Mouse (Mus musculus): ENCODE results near the gene Tulp2.
"Not testable (repeated sequence)": the region's sequence is repeated elsewhere in the genome, so short reads cannot be mapped to it uniquely, and the experiment has no call there.

Tulp2 gene

DNA sequence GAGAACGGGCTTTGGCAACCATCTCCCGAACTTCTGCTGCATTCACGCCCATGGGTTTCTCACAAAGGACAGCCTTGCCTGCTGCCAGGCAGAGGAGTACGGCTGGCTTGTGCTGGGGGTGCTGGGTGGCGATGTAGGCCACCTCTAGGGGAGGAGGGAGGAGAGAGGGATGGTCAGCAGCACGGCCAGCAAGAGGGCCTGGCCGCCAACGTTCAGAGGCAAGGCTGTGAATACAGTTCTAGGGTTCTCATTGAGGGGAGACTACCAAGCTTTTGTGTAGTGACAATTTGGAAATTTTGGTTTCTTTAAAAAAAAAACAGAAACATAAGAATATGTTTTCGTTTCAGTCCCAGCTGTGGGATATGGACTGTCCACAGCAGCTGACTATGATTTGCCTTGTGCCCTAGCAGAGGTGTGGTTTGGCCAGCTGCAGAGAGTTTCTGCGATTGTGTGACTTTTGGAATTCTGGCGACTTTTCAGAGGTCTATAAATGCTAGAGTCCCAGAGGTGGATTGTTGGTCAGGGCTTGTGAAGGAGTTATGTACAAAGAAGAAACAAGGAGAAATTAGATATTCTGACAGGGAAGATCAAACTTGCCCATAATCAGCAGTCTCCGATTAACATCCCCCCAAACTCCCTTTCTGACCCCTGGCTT is 5.2 kb downstream of the Tulp2 start, which contains the start of gene Gm45808:
Gene Gm45808 (minus strand): TSS at position 51 of the 655 bp plus-strand sequence.
- DNase-seq (ENCODE audit: low spot score in 2 of 2), result no peak

DNA sequence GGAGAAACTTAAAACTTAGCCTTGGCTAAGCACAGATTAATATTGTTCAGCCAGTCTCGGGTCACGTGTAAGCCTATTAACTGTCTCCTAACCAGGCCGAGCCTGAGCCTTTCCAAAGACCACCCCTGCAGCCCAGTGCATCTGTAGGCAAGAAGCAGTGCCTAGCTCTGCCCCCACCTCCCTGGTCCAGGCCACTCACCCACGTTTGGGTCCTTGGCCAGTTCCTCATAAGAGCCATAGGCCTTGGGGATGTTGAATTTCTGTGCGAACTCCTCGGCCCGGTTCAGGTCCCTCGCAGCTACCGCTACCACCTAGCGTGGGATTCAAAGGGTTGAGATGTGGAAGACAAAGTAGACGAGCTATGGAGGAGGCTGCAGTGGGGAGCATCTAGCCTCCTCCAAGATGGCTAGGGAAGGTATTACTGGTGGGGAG is 6.2 kb downstream of the Tulp2 start:
- DNase-seq (ENCODE audit: low spot score in 2 of 2), result no peak

DNA sequence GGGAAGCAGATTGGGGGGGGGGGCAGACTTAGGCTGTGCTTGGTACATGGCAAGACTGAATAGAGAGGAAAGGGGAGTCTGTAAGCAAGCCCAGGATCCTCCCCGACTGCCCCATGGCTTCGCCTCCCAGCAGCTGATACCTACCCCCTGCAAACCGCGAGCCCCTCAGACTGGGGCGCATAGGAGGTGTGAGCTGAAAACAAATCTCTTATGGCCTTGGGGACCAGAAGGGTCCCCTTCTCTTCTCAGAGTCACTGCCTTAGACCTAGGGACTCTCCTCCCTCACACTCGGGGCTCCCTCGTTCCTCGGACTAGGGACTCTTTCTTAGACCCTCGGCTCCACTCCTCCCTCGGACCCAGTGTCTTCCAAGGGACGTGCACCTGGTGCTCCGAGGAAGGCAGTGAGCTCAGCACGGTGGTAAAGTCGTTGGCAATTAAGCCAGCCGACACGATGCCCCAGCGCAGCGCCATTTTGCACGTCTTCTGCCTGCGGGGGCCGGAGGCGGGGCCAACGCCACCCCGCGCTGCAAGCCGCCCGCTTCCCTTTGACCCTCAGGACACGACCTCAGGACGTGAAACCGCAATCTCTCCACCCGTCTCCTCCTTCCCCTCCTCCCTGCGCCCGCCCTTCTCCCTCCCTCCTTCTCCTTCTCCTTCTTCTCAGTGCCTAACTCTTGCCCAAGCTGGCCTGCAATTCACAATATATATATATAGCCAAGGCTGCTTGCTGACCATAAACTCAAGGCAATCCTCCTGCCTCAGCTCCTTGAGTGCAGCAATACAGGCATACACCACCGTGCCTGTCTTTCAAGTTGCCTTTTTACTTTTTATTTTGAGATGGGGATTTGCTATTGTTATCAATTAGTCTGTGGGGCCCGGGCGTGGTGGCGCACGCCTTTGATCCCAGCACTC is 6.9 kb downstream of the Tulp2 start, which contains the start of gene Dhdh:
Gene Dhdh (minus strand): TSS at position 513 of the 912 bp plus-strand sequence.
- DNase-seq (ENCODE audit: low spot score in 2 of 2), result peak; percentile 49 to 71

DNA sequence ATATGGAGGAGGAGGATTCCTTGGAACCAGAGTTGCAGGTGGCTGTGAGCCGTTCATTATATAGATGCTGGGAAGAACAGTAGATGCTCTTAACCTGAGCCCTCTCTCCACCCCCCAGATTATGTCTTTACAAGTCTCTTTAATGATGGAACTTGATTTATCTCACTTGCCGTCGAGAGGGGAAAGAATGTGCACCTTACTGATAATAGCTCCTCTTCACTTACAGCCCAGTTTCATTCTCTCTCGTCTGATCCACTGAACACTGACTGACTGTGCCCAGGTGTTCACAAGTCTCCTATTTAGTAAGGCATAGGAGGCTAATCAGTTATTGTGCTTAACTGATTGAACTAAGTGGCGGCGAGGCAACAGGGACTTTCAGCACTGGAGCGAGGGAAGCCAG is 7.9 kb downstream of the Tulp2 start:
- no peak for DNase-seq (ENCODE audit: low spot score in 2 of 2)

DNA sequence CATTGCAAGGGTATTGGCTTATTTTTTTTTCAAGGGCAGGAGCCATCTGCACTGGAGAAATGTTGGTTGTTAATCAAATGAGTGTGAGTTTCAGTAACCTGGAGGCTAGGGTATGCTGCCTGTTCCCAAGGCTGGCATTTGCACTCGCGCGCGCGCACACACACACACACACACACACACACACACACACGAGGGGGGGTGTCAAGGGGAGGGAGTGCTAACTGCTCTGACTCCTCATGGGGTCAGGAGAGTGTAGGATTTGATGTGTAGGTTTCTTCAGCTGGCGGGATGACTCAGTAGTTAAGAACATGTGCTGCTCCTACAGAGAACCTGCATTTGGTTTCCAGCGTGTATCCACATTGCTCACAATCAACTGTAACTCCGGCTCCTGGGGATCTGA is 9.1 kb downstream of the Tulp2 start:
- DNase-seq (ENCODE audit: low spot score in 2 of 2), result no peak

DNA sequence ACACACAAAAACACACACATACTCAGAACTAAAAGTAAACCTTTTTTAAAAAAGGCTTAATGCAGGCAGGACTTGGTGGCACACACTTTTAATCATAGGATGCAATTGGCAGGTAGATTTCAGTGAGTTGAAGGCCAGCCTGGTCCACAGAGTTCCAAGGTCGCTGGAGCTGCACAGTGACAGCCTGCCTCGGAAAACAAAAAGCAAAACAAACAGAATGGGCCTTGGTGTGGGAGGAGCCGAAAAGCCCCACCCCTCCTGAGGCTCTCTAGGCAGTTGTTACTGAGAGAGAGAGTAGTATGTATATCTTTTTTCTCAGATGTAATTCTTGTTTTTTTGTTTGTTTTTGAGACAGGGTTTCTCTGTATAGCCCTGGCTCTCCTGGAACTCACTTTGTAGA is 9.6 kb downstream of the Tulp2 start:
- DNase-seq (ENCODE audit: low spot score in 2 of 2), result no peak

DNA sequence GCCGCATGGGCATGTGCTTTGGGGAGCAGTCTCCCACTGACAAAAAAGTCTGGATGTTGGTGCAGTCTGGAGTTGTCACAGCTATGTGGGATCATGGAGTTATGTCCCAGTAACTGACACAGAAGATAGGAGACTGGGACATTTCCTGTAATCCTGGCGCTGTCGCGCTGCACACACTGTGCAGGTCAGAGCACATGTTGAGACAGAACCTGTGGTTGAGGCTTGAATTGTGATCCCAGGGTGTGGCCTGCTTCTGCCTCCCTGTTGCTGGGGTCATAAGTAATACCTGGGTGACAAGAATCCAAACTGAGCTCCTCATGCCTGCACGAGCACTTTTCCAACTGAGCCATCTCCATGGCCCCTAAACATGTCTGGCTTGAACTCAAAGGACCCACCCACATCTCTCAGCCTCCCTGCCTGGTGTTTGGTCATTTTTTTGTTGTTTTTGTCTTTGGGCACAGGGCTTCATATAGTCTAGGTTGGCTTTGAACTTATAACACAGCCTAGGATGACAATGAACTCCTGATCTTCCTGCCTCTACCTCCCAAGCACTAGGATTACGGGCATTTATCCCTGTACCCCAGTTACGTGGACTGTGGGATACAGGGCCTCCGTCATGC is 10.7 kb downstream of the Tulp2 start:
- DNase-seq (ENCODE audit: low spot score in 2 of 2), result no peak

DNA sequence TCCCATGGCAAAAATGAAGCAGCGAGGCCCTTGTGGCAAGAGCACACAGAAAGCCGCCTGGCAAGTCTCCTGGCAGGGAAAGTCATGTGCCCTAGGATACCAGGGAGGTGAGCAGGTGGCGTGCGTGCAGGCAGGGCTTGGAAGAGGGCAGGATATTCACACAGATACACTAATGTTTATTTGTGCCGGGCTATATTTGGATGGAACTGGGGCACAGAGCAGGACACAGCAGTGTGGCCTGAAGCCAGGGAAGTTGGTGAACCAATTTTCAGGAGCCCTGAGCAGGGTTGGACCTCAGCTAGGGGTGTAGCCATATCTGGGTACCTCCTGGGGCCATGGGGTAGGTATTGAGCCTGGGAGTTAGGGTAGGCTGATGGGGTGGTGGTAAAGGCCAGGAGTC is 11.3 kb downstream of the Tulp2 start:
- no peak for DNase-seq (ENCODE audit: low spot score in 2 of 2)

DNA sequence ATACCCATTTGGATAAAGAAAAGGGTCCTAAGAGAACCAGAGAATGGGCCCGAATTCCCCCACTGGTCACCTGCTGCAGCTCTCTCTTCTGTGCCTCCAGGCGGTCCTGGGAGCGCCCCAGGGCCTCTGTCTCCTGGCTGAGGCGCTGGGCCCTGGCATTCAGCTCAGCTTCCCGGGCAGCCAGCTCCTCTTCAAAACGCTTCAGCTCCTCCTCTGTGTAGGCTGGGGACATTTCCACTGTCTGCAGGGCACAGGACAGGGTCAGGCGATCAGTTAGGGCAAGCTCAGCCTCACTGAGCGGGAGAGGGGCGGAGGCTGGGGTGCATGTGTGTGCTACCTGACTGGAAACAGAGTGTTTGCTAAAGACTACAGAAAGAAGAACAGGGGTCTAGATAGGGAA is 12.9 kb downstream of the Tulp2 start:
- DNase-seq (ENCODE audit: low spot score in 2 of 2), result no peak

DNA sequence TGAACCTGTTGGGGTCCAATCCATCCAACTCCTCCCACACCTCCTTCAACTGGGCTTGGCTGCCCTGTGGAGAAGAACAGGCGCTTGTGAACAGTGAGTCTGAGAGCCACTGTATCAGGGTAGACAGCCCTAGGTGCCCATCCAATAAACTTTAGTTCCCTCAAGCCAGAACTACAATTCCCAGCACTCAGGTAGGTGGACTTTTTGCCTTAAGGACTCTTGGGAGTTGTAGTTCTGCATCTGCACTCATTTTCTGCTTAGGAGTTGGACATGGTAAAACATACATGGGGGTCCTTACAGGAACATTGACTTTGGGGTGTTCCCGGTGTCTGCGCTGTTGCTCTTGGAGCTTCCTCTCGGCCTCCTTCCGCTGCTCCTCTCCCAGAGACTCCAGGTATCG is 16.8 kb downstream of the Tulp2 start:
- DNase-seq (ENCODE audit: low spot score in 2 of 2), result no peak

DNA sequence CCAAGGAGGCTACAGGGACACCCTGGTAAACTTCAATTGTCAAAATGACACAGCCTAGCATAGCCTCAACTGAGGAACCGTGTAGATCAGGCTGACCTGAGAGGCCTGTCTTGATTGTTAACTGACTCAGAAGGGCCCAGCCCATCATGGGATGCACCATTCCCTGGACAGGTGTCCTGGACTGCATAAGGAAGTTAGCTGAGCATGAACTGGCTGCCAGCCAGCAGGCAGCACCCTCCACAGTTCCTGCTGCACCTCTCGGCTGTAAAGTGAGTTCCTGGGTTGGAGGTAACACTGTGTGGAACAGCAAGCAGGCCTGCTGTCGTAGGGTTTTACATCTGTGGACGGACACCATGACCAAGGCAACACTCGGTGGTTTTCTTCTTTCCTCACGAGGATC is 25.9 kb downstream of the Tulp2 start:
- no peak for DNase-seq (ENCODE audit: low spot score in 2 of 2)

DNA sequence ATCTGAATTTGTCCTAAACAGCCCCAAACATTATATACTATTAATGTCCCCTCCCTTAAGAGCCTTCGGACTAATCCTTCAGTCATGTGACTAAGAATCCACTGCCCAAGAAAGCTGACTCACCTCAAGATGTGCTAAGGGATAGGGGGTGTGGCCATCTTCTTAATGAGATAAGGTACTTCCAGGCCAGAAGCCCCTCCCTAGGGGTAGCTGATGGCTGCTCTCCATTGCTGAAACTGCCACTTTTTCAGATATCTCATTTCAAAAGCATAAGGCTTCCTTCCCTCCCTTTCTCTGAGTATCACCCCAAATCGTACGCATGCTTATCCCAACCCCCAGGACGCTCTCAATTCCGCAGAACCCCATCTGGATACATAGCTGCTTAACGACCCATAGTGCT is 26.9 kb downstream of the Tulp2 start:
- peak; percentile 54 to 64 for DNase-seq (ENCODE audit: low spot score in 2 of 2)

DNA sequence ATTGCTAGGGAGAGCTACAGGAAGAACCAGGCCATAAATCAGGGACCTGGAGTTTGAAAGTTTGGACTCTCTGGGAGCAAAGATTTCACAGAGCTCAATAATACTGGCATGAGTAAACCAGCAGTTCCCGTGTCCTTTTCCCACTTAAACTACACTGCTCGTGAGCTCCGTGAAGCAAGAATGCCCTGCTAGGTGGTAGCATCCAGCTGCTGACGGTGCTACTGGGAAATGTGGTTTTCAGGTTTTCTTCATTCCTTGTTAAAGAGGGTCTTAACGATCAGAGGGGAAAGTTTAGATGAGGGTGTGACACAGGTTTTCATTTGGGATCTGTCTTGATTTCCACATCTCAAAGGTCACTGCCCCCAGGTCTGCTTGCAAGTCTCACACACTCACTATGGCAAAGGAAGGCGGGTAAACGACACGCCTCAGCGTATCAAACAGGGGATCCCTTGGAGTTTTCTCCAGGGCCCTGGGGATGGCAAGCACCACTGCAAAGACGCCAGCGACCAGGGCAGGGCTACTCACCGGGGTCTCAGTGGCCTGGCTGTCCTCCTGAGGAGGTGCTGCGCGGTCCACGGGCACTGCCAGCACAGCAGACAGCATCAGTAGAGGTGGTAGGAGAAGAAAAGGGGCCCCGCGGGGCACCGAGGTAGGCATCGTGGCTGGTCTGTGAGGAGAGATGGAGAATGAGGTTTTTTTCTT is 27.7 kb downstream of the Tulp2 start:
- DNase-seq (ENCODE audit: low spot score in 2 of 2), result peak; percentile 48 to 56

DNA sequence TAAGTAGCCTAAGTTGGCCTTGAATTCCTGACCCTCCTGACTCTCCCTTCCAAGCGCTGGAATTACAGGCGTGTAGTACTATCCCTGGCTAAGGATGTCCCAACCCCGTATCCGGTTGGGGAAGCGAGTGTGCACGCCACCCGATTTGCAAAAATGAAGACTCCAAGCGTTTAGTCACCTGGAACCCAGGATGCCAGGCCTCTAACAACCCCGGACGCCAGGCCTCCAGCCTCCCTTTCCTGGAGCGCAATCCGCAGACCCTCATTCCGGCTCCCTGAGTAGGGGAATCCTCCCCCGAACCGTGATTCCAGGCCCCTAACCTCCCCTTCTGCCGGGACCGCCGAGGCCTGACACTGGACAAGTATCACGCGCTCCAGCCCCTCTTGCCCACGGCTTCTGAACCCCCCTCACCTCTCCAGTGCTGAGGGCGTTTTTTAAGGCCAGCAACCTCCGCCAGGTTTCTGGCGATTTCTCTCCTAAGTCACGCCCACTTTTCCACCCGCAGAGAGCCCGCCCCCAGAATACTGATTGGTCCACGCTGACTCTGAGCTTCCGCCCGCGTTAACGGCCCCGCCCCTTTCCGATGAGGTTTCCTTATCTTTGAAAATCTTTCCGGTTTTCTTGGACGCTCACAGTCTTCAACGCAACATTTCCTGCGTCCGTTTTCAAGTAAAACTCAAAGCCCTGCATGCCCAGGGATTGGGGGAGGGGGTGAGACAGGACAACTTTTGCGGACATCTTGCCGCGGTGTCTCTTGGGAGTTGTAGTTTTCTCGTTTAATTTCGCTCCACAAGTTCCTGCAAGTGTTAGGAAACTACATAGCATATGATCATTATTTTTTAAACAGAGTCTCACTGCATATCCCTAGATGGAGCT is 28.5 kb downstream of the Tulp2 start, which contains the start of gene Nucb1:
Gene Nucb1 (minus strand): TSS at position 495 of the 876 bp plus-strand sequence.
- peak; percentile 93 to 95 for DNase-seq (ENCODE audit: low spot score in 2 of 2)

DNA sequence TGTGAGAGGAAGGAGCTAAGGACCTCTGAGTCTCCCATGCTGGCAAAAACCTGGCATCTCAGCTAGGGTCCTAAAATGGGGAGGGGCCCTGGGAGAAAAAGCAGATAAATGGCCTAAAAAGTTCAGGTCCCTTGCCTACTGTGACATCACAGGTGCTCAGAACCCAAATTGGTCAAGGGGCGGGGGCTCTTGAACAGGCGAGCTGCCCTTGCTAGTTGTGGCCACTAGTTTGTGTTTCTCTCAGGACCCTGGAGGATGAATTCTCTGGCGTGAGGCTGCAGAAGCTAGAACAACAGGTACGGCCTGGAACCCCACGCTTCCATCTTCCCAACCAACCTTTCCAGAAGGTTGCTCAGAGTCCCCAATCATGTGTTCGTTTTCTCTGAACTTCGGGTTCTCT is 32.7 kb downstream of the Tulp2 start:
- no peak for DNase-seq (ENCODE audit: low spot score in 2 of 2)

DNA sequence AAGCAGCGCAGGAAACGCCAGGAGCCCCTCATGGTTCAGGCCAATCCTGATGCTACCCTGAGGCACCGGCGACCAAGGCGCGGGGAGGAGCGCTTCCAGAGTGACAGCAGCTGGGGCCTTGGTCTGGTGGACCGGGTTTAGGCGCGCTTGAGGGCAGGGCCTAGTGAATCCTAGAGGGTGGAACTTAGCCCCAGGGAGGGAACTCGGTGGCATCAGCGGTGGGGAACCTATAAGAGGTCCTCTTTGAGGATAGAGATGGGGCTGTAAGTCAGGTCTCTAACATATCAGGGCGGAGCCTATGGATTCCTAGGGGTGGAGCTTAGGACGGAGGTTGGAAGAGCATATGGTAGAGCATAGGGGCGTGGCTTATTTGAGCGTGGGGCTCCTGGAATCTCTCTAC is 33.8 kb downstream of the Tulp2 start:
- peak in 1 of 2 experiments; percentile 50 for DNase-seq (ENCODE audit: low spot score in 2 of 2)

DNA sequence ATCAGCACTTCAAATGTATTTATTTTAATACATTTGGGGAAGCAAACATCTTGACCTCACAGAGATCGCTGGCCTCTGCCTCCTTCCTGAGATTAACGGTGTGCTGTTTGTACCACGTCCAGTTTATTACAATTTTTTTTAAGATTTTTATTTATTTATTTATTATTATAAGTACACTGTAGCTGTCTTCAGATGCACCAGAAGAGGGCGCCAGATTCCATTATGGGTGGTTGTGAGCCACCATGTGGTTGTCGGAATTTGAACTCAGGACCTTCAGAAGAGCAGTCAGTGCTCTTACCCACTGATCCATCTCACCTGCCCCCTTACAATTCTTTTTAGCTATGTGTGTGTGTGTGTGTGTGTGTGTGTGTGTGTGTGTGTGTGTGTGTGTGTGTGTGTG is 35.2 kb downstream of the Tulp2 start:
- DNase-seq (ENCODE audit: low spot score in 2 of 2), result not testable (repeated sequence)

DNA sequence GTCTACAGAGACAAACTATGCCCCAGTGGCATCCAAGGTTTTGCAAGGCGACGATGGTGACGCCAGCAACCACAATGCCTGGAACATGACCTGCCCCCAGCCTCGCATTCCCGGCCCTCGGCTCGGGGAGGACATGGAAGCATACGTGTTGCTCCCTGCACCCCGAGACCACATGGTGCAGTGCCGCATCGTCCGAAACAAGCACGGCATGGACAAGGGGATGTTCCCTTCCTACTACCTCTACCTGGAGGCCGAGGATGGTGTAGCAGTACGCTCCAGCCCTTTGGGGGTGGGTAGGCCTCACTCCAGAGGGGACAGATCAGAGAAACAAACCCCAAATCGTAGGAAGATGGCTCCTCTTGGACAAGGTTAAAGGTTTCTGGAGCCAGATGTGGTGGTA is 36.9 kb downstream of the Tulp2 start:
- no peak for DNase-seq (ENCODE audit: low spot score in 2 of 2)

DNA sequence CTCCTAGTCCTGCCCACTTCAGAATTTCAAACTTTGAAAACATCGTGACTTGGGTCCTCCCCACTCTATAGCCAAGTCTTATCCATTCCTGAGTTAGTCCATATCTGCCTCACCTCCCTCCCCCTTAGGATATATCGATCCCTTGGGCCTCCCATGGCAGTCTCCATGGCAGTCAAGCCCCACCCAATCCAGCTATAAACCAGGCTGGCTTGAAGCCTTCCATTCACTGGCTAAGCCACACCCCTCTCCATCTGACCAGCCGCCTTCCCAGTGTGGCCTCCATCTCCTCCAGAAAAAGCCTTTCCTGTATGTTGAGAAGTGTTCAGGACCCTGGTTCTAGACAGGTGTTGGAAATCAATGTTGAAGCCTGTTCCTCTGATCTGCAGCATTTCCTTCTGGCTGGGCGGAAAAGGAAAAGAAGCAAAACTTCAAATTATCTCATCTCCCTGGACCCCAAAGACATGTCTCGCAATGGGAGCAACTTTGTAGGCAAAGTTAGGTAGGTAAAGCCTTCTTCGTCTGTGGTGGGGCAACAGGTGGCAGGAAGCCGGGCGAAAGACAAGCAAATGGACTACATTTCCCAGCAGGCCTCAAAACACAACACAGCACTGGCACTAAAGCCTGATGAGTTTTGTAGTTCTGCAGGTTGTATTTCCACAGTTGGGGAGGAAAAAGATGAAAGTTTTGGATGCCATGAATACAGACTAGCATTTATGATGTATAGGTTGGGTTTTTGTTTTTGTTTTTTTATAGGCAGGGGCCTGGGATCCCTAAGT is 37.9 kb downstream of the Tulp2 start:
- peak in 1 of 2 experiments; percentile 49 for DNase-seq (ENCODE audit: low spot score in 2 of 2)

DNA sequence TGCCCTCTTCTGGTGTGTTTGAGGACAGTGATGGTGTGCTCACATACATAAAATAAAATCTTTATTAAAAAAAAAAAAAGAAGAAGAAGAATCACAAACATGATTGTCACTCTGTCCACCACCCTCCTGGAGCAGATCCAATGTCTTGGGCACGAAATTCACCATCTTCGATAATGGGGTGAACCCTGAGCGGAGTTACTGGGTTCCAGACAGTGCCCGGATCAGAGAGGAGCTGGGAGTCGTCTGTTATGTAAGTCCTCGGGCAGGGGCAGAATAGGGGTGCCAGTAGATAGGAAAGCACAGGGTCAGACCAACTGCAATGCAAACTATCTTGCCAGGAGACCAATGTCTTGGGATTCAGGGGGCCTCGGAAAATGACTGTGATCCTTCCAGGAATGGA is 38.9 kb downstream of the Tulp2 start:
- DNase-seq (ENCODE audit: low spot score in 2 of 2), result no peak

Data from spleen, postnatal 10 days (tissue).